Mouse (Mus musculus): ENCODE measurements around the gene Rdh19. TPM values are rescaled to one million over a fixed set of nuclear protein-coding genes. Genes with fewer than 3 reads are reported as not detected.
"Not testable (repeated sequence)": the region's sequence is repeated elsewhere in the genome, so short reads cannot be mapped to it uniquely, and the experiment has no call there.

Gene Rdh19
- polyA plus RNA-seq, 1 experiment from 2014 or later = not detected

DNA sequence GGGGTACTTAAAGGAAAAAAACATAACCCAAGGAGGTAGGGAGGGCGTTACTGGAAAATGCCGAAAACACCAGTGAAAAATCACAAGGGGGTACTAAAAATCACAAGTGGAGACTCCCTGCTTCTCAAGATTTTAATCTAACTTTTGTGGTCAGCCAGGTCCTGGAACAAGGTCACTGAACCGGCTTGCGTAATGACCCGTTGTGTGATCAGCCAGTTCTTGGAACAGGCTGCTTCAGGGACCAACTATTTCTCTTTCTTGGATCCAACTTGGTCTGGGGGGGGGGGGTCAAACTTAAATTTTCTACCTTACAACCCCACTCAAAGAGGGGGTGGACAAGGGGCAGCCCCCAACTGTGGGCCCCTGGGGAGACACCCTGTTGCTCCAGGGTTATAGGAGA, 11.9 kb upstream of the Rdh19 start:
- WGBS = 94% methylated on average over 5 of the region's 5 CpGs
- H3K4me2 ChIP-seq; H3K9ac ChIP-seq (replicated peaks); H3K4me1 ChIP-seq; ATAC-seq (ENCODE audit: low FRiP score); H3K27ac ChIP-seq (replicated peaks); H3K9me3 ChIP-seq (replicated peaks); H3K4me3 ChIP-seq (replicated peaks); H3K27me3 ChIP-seq (replicated peaks); H3K36me3 ChIP-seq: not testable (repeated sequence)

- no peak overlapping the region for H3K27ac ChIP-seq (replicated peaks)
- H3K9ac ChIP-seq (replicated peaks) = no peak overlapping the region
- H3K27me3 ChIP-seq (replicated peaks) = no peaks in the 10 kb centered on the region
- ATAC-seq (ENCODE audit: low FRiP score) = no peak
- H3K4me1 ChIP-seq = no peaks in the 10 kb centered on the region
- no peaks in the 10 kb centered on the region for H3K36me3 ChIP-seq
- WGBS = 86% methylated on average over 2 of the region's 2 CpGs
- H3K4me3 ChIP-seq (replicated peaks) = no peak overlapping the region
- no peak overlapping the region for H3K4me2 ChIP-seq
- no peaks in the 10 kb centered on the region; the same call in 1 of the 2 replicates for H3K9me3 ChIP-seq (replicated peaks)
These were observed 11.2 kb upstream of the Rdh19 start for GRCm38 (mm10) chr10:127838539-127838938.

- no peak for ATAC-seq (ENCODE audit: low FRiP score)
- Histone ChIP-seq H3K4me3 (replicated peaks) (no peak overlapping the region), H3K9me3 (replicated peaks) (no peaks in the 10 kb centered on the region; the same call in 1 of the 2 replicates), H3K27ac (replicated peaks) (no peak overlapping the region), H3K27me3 (replicated peaks) (no peaks in the 10 kb centered on the region), H3K4me1 (no peaks in the 10 kb centered on the region), H3K4me2 (no peak overlapping the region), H3K9ac (replicated peaks) (no peak overlapping the region), H3K36me3 (no peaks in the 10 kb centered on the region)
- WGBS = 75% methylated on average over 2 of the region's 2 CpGs
These were observed 9.0 kb upstream of the Rdh19 start for GRCm38 (mm10) chr10:127840776-127841175.

GRCm38 (mm10) chr10:127845945-127846344, 3.8 kb upstream of the Rdh19 start:
- H3K4me3 ChIP-seq (replicated peaks); ATAC-seq (ENCODE audit: low FRiP score); H3K27me3 ChIP-seq (replicated peaks); H3K27ac ChIP-seq (replicated peaks); H3K9ac ChIP-seq (replicated peaks); H3K36me3 ChIP-seq; H3K4me2 ChIP-seq; H3K9me3 ChIP-seq (replicated peaks); H3K4me1 ChIP-seq: not testable (repeated sequence)
- 89% methylated on average over 5 of the region's 5 CpGs for WGBS

- 95% methylated on average over 1 of the region's 1 CpGs for WGBS
These were observed 1.6 kb upstream of the Rdh19 start for GRCm38 (mm10) chr10:127848089-127848488.

GRCm38 (mm10) chr10:127856376-127856775, 6.6 kb downstream of the Rdh19 start:
- no peaks in the 10 kb centered on the region for H3K9me3 ChIP-seq (replicated peaks)
- H3K27ac ChIP-seq (replicated peaks) = no peak overlapping the region
- no peak overlapping the region for H3K9ac ChIP-seq (replicated peaks)
- no peak for ATAC-seq (ENCODE audit: low FRiP score)
- H3K4me3 ChIP-seq (replicated peaks) = no peak overlapping the region
- H3K4me2 ChIP-seq = no peak overlapping the region
- H3K4me1 ChIP-seq = no peaks in the 10 kb centered on the region
- no peaks in the 10 kb centered on the region for H3K27me3 ChIP-seq (replicated peaks)
- H3K36me3 ChIP-seq = no peaks in the 10 kb centered on the region

More at GRCm38 (mm10) chr10:127848089-127848488, 1.6 kb upstream of the Rdh19 start:
- no peak overlapping the region for H3K9ac ChIP-seq (replicated peaks)
- H3K27ac ChIP-seq (replicated peaks) = no peak overlapping the region
- no peaks in the 10 kb centered on the region for H3K36me3 ChIP-seq
- H3K9me3 ChIP-seq (replicated peaks) = no peaks in the 10 kb centered on the region
- H3K27me3 ChIP-seq (replicated peaks) = no peaks in the 10 kb centered on the region
- H3K4me3 ChIP-seq (replicated peaks) = no peak overlapping the region
- no peak overlapping the region for H3K4me2 ChIP-seq
- no peaks in the 10 kb centered on the region for H3K4me1 ChIP-seq
- no peak for ATAC-seq (ENCODE audit: low FRiP score)

DNA sequence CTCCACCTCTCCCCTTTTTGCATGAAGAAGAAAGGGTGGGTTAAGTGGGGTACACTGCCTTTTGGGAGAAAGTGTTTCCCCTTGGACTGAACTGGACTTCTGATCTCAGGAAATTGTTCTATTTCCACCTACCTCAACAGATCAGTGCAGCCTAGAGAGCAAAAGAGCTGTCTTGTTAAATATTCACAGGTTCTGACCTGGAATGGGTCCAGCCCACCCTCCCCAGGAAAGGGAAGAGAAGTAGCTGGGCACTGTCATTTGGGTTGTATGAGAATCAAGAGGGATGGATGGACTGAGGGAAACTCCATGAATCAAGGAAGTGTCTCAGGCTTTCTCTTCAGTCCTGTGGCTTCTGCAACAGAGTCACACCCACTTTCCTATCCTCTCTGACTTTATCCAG, 15.2 kb downstream of the Rdh19 start:
- Histone ChIP-seq H3K9me3 (replicated peaks) (no peaks in the 10 kb centered on the region), H3K36me3 (no peaks in the 10 kb centered on the region), H3K9ac (replicated peaks) (no peak overlapping the region), H3K27ac (replicated peaks) (no peak overlapping the region), H3K4me1 (no peaks in the 10 kb centered on the region), H3K27me3 (replicated peaks) (no peaks in the 10 kb centered on the region), H3K4me2 (no peak overlapping the region), H3K4me3 (replicated peaks) (no peak overlapping the region)
- ATAC-seq (ENCODE audit: low FRiP score) = no peak

GRCm38 (mm10) chr10:127866232-127866631, 16.5 kb downstream of the Rdh19 start, which contains the start of gene Rdh16f2:
Gene Rdh16f2, plus strand, starts transcription at chr10:127866474.
- H3K4me3 ChIP-seq (replicated peaks) = no peak within 1 kb of the TSS
- no peak for ATAC-seq (ENCODE audit: low FRiP score)
- no peak within 1 kb of the TSS for H3K9ac ChIP-seq (replicated peaks)
- no peaks in the 10 kb centered on the region for H3K36me3 ChIP-seq
- WGBS = 88% methylated on average over 3 of the region's 3 CpGs
- no peak within 1 kb of the TSS for H3K27ac ChIP-seq (replicated peaks)
- H3K9me3 ChIP-seq (replicated peaks) = no peaks in the 10 kb centered on the region
- no peak within 1 kb of the TSS for H3K4me2 ChIP-seq
- H3K4me1 ChIP-seq = no peaks in the 10 kb centered on the region
- no peaks in the 10 kb centered on the region for H3K27me3 ChIP-seq (replicated peaks)

DNA sequence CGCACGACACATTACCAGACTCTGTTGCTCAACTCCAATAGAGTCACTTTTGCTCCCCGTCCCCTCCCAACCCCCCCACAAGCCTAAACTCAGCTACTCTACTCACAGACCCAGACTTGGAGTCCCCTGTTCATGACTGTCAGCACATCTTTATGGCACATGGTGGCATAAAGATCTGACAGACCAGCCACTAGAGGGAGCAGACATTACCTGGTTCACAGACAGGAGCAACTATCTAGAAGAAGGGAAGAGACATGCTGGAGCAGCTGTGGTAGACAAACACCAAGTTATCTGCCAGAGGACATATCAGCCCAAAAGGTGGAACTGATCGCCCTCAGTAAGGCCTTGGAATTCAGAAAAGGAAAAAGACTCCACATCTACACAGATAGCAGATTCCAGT, 22.8 kb downstream of the Rdh19 start:
- no peaks in the 10 kb centered on the region for H3K36me3 ChIP-seq
- no peak overlapping the region for H3K27ac ChIP-seq (replicated peaks)
- no peaks in the 10 kb centered on the region for H3K27me3 ChIP-seq (replicated peaks)
- no peaks in the 10 kb centered on the region for H3K4me1 ChIP-seq
- H3K4me3 ChIP-seq (replicated peaks) = no peak overlapping the region
- no peak overlapping the region for H3K4me2 ChIP-seq
- H3K9me3 ChIP-seq (replicated peaks) = no peaks in the 10 kb centered on the region
- no peak for ATAC-seq (ENCODE audit: low FRiP score)
- 80% methylated on average over 4 of the region's 4 CpGs for WGBS
- no peak overlapping the region for H3K9ac ChIP-seq (replicated peaks)

DNA sequence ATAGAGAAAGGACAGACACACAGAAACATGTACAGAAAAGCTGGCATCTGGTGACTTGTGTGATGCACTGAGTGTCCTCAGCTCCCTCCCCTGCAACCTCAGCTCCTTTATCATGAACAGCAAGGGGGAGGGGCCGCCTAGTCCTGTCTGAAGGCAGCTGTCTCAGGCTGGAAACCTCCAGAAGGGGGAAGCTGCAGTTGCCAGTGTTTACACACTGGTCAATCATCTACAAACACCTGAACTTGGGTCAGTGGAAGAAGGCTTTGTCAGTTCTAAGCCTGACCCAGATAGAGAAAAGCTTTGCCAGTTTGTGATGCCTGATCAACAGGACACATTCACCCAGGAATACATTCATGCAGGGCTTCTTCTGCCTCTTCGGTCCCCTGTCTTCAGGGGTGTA, 28.0 kb downstream of the Rdh19 start:
- no peaks in the 10 kb centered on the region for H3K9me3 ChIP-seq (replicated peaks)
- WGBS = 64% methylated on average over 2 of the region's 2 CpGs
- no peak overlapping the region for H3K4me3 ChIP-seq (replicated peaks)
- H3K27me3 ChIP-seq (replicated peaks) = no peaks in the 10 kb centered on the region
- no peak overlapping the region for H3K9ac ChIP-seq (replicated peaks)
- no peak for ATAC-seq (ENCODE audit: low FRiP score)
- no peak overlapping the region for H3K4me2 ChIP-seq
- no peaks in the 10 kb centered on the region for H3K36me3 ChIP-seq
- H3K27ac ChIP-seq (replicated peaks) = no peak overlapping the region
- no peaks in the 10 kb centered on the region for H3K4me1 ChIP-seq

GRCm38 (mm10) chr10:127878262-127879057, 28.7 kb downstream of the Rdh19 start:
- Histone ChIP-seq H3K4me3 (replicated peaks) (no peak overlapping the region), H3K4me2 (no peak overlapping the region), H3K36me3 (no peaks in the 10 kb centered on the region), H3K9ac (replicated peaks) (no peak overlapping the region), H3K27ac (replicated peaks) (no peak overlapping the region), H3K4me1 (no peaks in the 10 kb centered on the region), H3K9me3 (replicated peaks) (no peaks in the 10 kb centered on the region), H3K27me3 (replicated peaks) (no peaks in the 10 kb centered on the region)
- WGBS = 79% methylated on average over 3 of the region's 3 CpGs
- ATAC-seq (ENCODE audit: low FRiP score) = no peak

DNA sequence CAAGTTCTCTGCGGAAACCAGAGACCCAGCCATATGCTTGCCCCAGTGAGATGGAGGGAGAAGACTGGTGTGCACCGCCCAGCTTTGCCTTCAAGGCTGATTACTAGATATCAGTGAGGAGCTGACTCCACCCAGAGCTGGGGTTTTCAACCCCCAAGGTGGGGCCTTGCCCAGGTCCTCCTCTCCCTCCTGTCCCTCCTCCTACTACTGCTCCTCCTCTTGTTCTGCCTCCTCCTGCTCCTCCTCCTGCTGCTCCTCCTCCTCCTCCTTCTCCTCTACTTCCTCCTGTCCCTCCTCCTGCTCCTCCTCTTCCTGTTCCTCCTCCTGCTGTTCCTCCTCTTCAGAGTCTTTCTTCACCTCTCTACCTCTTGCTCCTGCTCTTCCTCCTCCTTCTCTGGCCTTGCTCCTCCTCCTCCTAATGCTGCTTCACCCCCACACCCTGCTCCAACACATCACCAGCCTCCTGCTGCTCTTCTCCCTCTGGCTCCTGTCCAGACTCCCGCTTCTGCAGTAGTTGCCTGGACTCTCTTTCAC, 29.5 kb downstream of the Rdh19 start:
- H3K9ac ChIP-seq (replicated peaks) = no peak overlapping the region
- no peak for ATAC-seq (ENCODE audit: low FRiP score)
- no peak overlapping the region for H3K27ac ChIP-seq (replicated peaks)
- H3K36me3 ChIP-seq = no peaks in the 10 kb centered on the region
- H3K27me3 ChIP-seq (replicated peaks) = no peaks in the 10 kb centered on the region
- WGBS = 92% methylated on average over 3 of the region's 3 CpGs
- no peak overlapping the region for H3K4me3 ChIP-seq (replicated peaks)
- H3K9me3 ChIP-seq (replicated peaks) = no peaks in the 10 kb centered on the region
- H3K4me1 ChIP-seq = no peaks in the 10 kb centered on the region
- H3K4me2 ChIP-seq = no peak overlapping the region

All from neural tube, embryonic 15.5 days (tissue).